8 mouse cellular contexts compared by ENCODE assay signal in genomic region chr4:130665176-130665575, GRCm38 (mm10). TPM values are rescaled to one million over a fixed set of nuclear protein-coding genes. Genes with fewer than 3 reads are reported as not detected.
DNase-seq lines count a peak whose midpoint lies in the region; ATAC-seq lines count a peak whose summit lies in the region.

No protein-coding gene starts in this region.

- H3K4me3 ChIP-seq in kidney, embryonic 14.5 days (ENCODE audit: low read length): peak overlapping the region; percentile 94
- H3K4me3 ChIP-seq in embryonic facial prominence, embryonic 15.5 days (replicated peaks): peak overlapping the region; percentile 91; the same call in 1 of the 2 replicates
- H3K4me3 ChIP-seq in intestine, embryonic 16.5 days (ENCODE audit: low read length): peak overlapping the region; percentile 23
- H3K4me3 ChIP-seq in midbrain, embryonic 15.5 days: peak overlapping the region; percentile 79

- peaks cover 12% of the 10 kb centered on the region; the same call in 1 of the 2 replicates for H3K4me1 ChIP-seq in kidney, embryonic 14.5 days (ENCODE audit: control insufficient read depth, insufficient read depth, low read length)
- H3K4me1 ChIP-seq in embryonic facial prominence, embryonic 15.5 days: peaks cover 22% of the 10 kb centered on the region
- H3K4me1 ChIP-seq in intestine, embryonic 16.5 days (ENCODE audit: control insufficient read depth, insufficient read depth, low read length): peaks cover 31% of the 10 kb centered on the region
- H3K4me1 ChIP-seq in midbrain, embryonic 15.5 days: peaks cover 45% of the 10 kb centered on the region

- peaks cover 13% of the 10 kb centered on the region for H3K36me3 ChIP-seq in kidney, embryonic 14.5 days (ENCODE audit: control insufficient read depth, insufficient read depth, low read length)
- 0 out of 2 replicates have a peak, but pooled peaks cover 4% of the 10 kb centered on the region for H3K36me3 ChIP-seq in embryonic facial prominence, embryonic 15.5 days
- no peaks in the 10 kb centered on the region for H3K36me3 ChIP-seq in intestine, embryonic 16.5 days (ENCODE audit: control insufficient read depth, insufficient read depth, low read length)
- H3K36me3 ChIP-seq in midbrain, embryonic 15.5 days (replicated peaks): no peaks in the 10 kb centered on the region

- no peak for ATAC-seq in kidney, embryonic 14.5 days (ENCODE audit: low FRiP score, low TSS enrichment)
- no peak for ATAC-seq in embryonic facial prominence, embryonic 15.5 days (ENCODE audit: insufficient number of reproducible peaks, low FRiP score, low TSS enrichment, low read depth)
- no peak for ATAC-seq in intestine, embryonic 16.5 days
- ATAC-seq in midbrain, embryonic 15.5 days (replicated peaks): no peak

- H3K4me2 ChIP-seq in kidney, embryonic 14.5 days (replicated peaks; ENCODE audit: low read depth, low read length): peak overlapping the region; percentile 64
- H3K4me2 ChIP-seq in embryonic facial prominence, embryonic 15.5 days (replicated peaks): peak overlapping the region; percentile 59
- peak overlapping the region; percentile 31; the same call in 1 of the 2 replicates for H3K4me2 ChIP-seq in intestine, embryonic 16.5 days (ENCODE audit: low read depth, low read length)
- H3K4me2 ChIP-seq in midbrain, embryonic 15.5 days: peak overlapping the region; percentile 72

- no peak overlapping the region for H3K27ac ChIP-seq in kidney, embryonic 14.5 days (ENCODE audit: low read depth, low read length)
- no peak overlapping the region for H3K27ac ChIP-seq in embryonic facial prominence, embryonic 15.5 days (replicated peaks)
- H3K27ac ChIP-seq in intestine, embryonic 16.5 days (ENCODE audit: low read length): no peak overlapping the region
- H3K27ac ChIP-seq in midbrain, embryonic 15.5 days: no peak overlapping the region

- 0% methylated on average over 1 of the region's 1 CpGs for WGBS in kidney, embryonic 14.5 days
- WGBS in embryonic facial prominence, embryonic 15.5 days: 0% methylated on average over 1 of the region's 1 CpGs
- 3% methylated on average over 1 of the region's 1 CpGs for WGBS in intestine, embryonic 16.5 days
- WGBS in midbrain, embryonic 15.5 days: 10% methylated on average over 1 of the region's 1 CpGs

- no peaks in the 10 kb centered on the region for H3K27me3 ChIP-seq in kidney, embryonic 14.5 days (ENCODE audit: control insufficient read depth, insufficient read depth, low read length)
- H3K27me3 ChIP-seq in embryonic facial prominence, embryonic 15.5 days: no peaks in the 10 kb centered on the region
- no peaks in the 10 kb centered on the region for H3K27me3 ChIP-seq in intestine, embryonic 16.5 days (replicated peaks; ENCODE audit: control insufficient read depth, insufficient read depth, low read length)
- H3K27me3 ChIP-seq in midbrain, embryonic 15.5 days (replicated peaks): no peaks in the 10 kb centered on the region

- peak overlapping the region; percentile 98; the same call in 1 of the 2 replicates for H3K9ac ChIP-seq in kidney, embryonic 14.5 days (ENCODE audit: low read depth, low read length)
- no peak overlapping the region for H3K9ac ChIP-seq in embryonic facial prominence, embryonic 15.5 days
- H3K9ac ChIP-seq in intestine, embryonic 16.5 days (ENCODE audit: low read depth, low read length): no peak overlapping the region
- H3K9ac ChIP-seq in midbrain, embryonic 15.5 days: no peak overlapping the region

- no peak for DNase-seq in kidney, adult 18-20 months
- DNase-seq in thymus, postnatal 25 days: no peak
- DNase-seq in spleen, adult 18-20 months: no peak
- no peak for DNase-seq in adrenal gland, adult 18-20 months (ENCODE audit: low spot score in 2 of 2)

- no peaks in the 10 kb centered on the region for H3K9me3 ChIP-seq in kidney, embryonic 14.5 days (ENCODE audit: control insufficient read depth, low read length)
- H3K9me3 ChIP-seq in embryonic facial prominence, embryonic 15.5 days (replicated peaks): no peaks in the 10 kb centered on the region
- no peaks in the 10 kb centered on the region for H3K9me3 ChIP-seq in intestine, embryonic 16.5 days (ENCODE audit: control insufficient read depth, low read length)
- no peaks in the 10 kb centered on the region for H3K9me3 ChIP-seq in midbrain, embryonic 15.5 days

RNA-seq across cellular contexts. Expression of gene Pum1, which starts 2.1 kb away (rescaled TPM):
- polyA plus RNA-seq in kidney, embryonic 14.5 days (2014; fragmentation: Nextera tagmentation; extraction: Ambion mirVana): 83.2 and 117 TPM in 2 replicates
- polyA plus RNA-seq in embryonic facial prominence, embryonic 15.5 days (2015; fragmentation: Nextera tagmentation; extraction: Ambion mirVana): 78.2 and 81.2 TPM in 2 replicates
- 57.8 and 60.8 TPM in 2 replicates for polyA plus RNA-seq in intestine, embryonic 16.5 days (2015; fragmentation: Nextera tagmentation; extraction: Ambion mirVana)
- 109 and 111 TPM in 2 replicates for polyA plus RNA-seq in midbrain, embryonic 15.5 days (2015; fragmentation: Nextera tagmentation; extraction: Ambion mirVana)
- 10 to 100 TPM; 68.9 to 79.0 TPM for total RNA-seq in adrenal gland, adult 18-20 months (2021)

Comparison
In these comparisons a context has a peak if more than half of its experiments do, and no peak if none do; other contexts are left out.
1. H3K4me3 ChIP-seq: peak in every context shown above with its lines; median percentile 94 in kidney, embryonic 14.5 days; 91 in embryonic facial prominence, embryonic 15.5 days; 79 in midbrain, embryonic 15.5 days; 23 in intestine, embryonic 16.5 days.